Mouse (Mus musculus) layer of hippocampus, postnatal 36 days (tissue): ENCODE data around the gene Mfsd2a. TPM values are rescaled to one million over a fixed set of nuclear protein-coding genes. Genes with fewer than 3 reads are reported as not detected.

Experiments used
- DNase-seq, 2 experiments: peaks; one replicate each; pipeline ENCODE4 v3.0.0; 2022
- total RNA-seq, 2 experiments: library from RNA; stranded (reverse); gene quantifications; 2 replicates each; pipeline ENCODE4 v1.2.3; 2021

Gene Mfsd2a
- total RNA-seq, 2 experiments from 2014 or later: 34.0 to 52.7 TPM

- DNase-seq: no peak
These were observed 17.9 kb upstream of the Mfsd2a start for GRCm38 (mm10) chr4:122978850-122979249.

- DNase-seq: no peak
These were observed 15.9 kb upstream of the Mfsd2a start for GRCm38 (mm10) chr4:122976885-122977284.

- DNase-seq: no peak
These were observed 14.1 kb upstream of the Mfsd2a start for GRCm38 (mm10) chr4:122974976-122975520.

GRCm38 (mm10) chr4:122972056-122972455, 11.1 kb upstream of the Mfsd2a start:
- no peak for DNase-seq

- no peak for DNase-seq
These were observed 10.7 kb upstream of the Mfsd2a start for GRCm38 (mm10) chr4:122971646-122972045.

GRCm38 (mm10) chr4:122971191-122971590, 10.2 kb upstream of the Mfsd2a start:
- no peak for DNase-seq

GRCm38 (mm10) chr4:122968106-122968505, 7.1 kb upstream of the Mfsd2a start:
- DNase-seq: no peak

GRCm38 (mm10) chr4:122962751-122963150, 1.8 kb upstream of the Mfsd2a start:
- DNase-seq: no peak

- DNase-seq: no peak
These were observed 601 bp upstream of the Mfsd2a start for GRCm38 (mm10) chr4:122961589-122961988.

- no peak for DNase-seq
These were observed 478 bp downstream of the Mfsd2a start for GRCm38 (mm10) chr4:122960321-122961099.

GRCm38 (mm10) chr4:122959816-122960215, 1.2 kb downstream of the Mfsd2a start:
- no peak for DNase-seq

GRCm38 (mm10) chr4:122958491-122959031, 2.4 kb downstream of the Mfsd2a start:
- DNase-seq: peak; percentile 75 to 76

GRCm38 (mm10) chr4:122956301-122956700, 4.7 kb downstream of the Mfsd2a start:
- DNase-seq: no peak

GRCm38 (mm10) chr4:122955412-122956136, 5.4 kb downstream of the Mfsd2a start:
- DNase-seq: peak; percentile 84 to 86

GRCm38 (mm10) chr4:122954680-122955411, 6.1 kb downstream of the Mfsd2a start:
- no peak for DNase-seq

GRCm38 (mm10) chr4:122949096-122949495, 11.9 kb downstream of the Mfsd2a start:
- DNase-seq: no peak

- no peak for DNase-seq
These were observed 13.8 kb downstream of the Mfsd2a start for GRCm38 (mm10) chr4:122947223-122947622.

- no peak for DNase-seq
These were observed 16.6 kb downstream of the Mfsd2a start for GRCm38 (mm10) chr4:122944408-122944807.

GRCm38 (mm10) chr4:122939048-122939796, 21.8 kb downstream of the Mfsd2a start:
- no peak for DNase-seq

GRCm38 (mm10) chr4:122937489-122937888, 23.5 kb downstream of the Mfsd2a start:
- DNase-seq: peak; percentile 37 to 41

- DNase-seq: no peak
These were observed 25.4 kb downstream of the Mfsd2a start for GRCm38 (mm10) chr4:122935466-122936099.
